Mouse (Mus musculus): ENCODE data around the gene Foxk1.

- TF ChIP-seq CTCF (conservative IDR thresholded peaks at IDR 0.05; ENCODE audit: insufficient read depth, insufficient read length, low read depth, low read length) (no peak), POLR2A (IDR thresholded peaks at IDR 0.05; ENCODE audit: low read depth, low read length) (no peak)
Measured at GRCm38 (mm10) chr5:142352336-142352892, 48.9 kb upstream of the Foxk1 start.

Data from kidney, adult 2 months (tissue).